Mouse (Mus musculus) midbrain, embryonic 13.5 days (tissue): ENCODE results near the gene Eftud2. TPM values are rescaled to one million over a fixed set of nuclear protein-coding genes. Genes with fewer than 3 reads are reported as not detected.

Source experiments
- ATAC-seq: fragments of 200-750 bp; cut with Nextera tagmentation; 2 replicates; pipeline ENCODE4 v1.8.0; 2017; ENCODE audit warnings: mild to moderate bottlenecking, moderate TSS enrichment, moderate library complexity
- H3K27ac ChIP-seq: fragments of 300-500 bp; sonication (generic); 2 replicates; pipeline ENCODE4 v1.5.1; 2015; ENCODE audit warnings: inconsistent platforms, mild to moderate bottlenecking, moderate library complexity
- H3K27me3 ChIP-seq: fragments of 300-500 bp; sonication (generic); 2 replicates; pipeline ENCODE4 v1.6.1; 2015; ENCODE audit warnings: mild to moderate bottlenecking, inconsistent platforms
- H3K36me3 ChIP-seq: fragments of 300-500 bp; sonication (generic); 2 replicates; pipeline ENCODE4 v1.6.1; 2015; ENCODE audit warnings: mild to moderate bottlenecking, inconsistent platforms
- H3K4me1 ChIP-seq: fragments of 300-500 bp; sonication (generic); replicated peaks from 2 replicates; pipeline ENCODE4 v1.6.1; 2015; ENCODE audit warnings: inconsistent platforms
- H3K4me2 ChIP-seq: fragments of 300-500 bp; sonication (generic); replicated peaks from 2 replicates; pipeline ENCODE4 v1.6.1; 2015; ENCODE audit warnings: moderate library complexity, mild to moderate bottlenecking, inconsistent platforms
- H3K4me3 ChIP-seq: fragments of 300-500 bp; sonication (generic); replicated peaks from 2 replicates; pipeline ENCODE4 v1.5.1; 2015; ENCODE audit warnings: mild to moderate bottlenecking, inconsistent platforms
- H3K9ac ChIP-seq: fragments of 300-500 bp; sonication (generic); replicated peaks from 2 replicates; pipeline ENCODE4 v1.6.1; 2015; ENCODE audit warnings: mild to moderate bottlenecking, inconsistent platforms
- H3K9me3 ChIP-seq: fragments of 300-500 bp; sonication (generic); 2 replicates; pipeline ENCODE4 v1.6.1; 2016; ENCODE audit warnings: mild to moderate bottlenecking, inconsistent platforms
- WGBS: fragments of 180-500 bp; shearing (Covaris S2); methylation state at CpG from one replicate; pipeline ENCODE4 v1.1.7; 2015; 5-methylcytosine and 5-hydroxymethylcytosine counted together
- polyA plus RNA-seq: library from polyadenylated mRNA; unstranded; fragments of >200 nt; fragmentation: Nextera tagmentation; extraction: Ambion mirVana; gene quantifications from 2 replicates; pipeline ENCODE4 v1.2.1, GENCODE M21; 2015

The Eftud2 gene
- polyA plus RNA-seq, 1 experiment from 2014 or later = 176 TPM

- Histone ChIP-seq H3K36me3 (no peaks in the 10 kb centered on the region), H3K27ac (no peak overlapping the region), H3K9ac (no peak overlapping the region), H3K4me3 (no peak overlapping the region), H3K9me3 (no peaks in the 10 kb centered on the region), H3K4me1 (peaks cover 23% of the 10 kb centered on the region), H3K4me2 (no peak overlapping the region), H3K27me3 (no peaks in the 10 kb centered on the region)
- WGBS = 65% methylated on average over 4 of the region's 4 CpGs
- ATAC-seq = no peak
Observed at GRCm38 (mm10) chr11:102810721-102811485, 69.9 kb downstream of the Eftud2 start.

- WGBS = 79% methylated on average over 5 of the region's 5 CpGs
- no peak for ATAC-seq
- Histone ChIP-seq H3K9me3 (0 out of 2 replicates have a peak, but pooled peaks cover 4% of the 10 kb centered on the region), H3K36me3 (peaks cover 14% of the 10 kb centered on the region), H3K4me3 (no peak overlapping the region), H3K9ac (no peak overlapping the region), H3K27ac (no peak overlapping the region), H3K4me2 (no peak overlapping the region), H3K4me1 (peaks cover 4% of the 10 kb centered on the region; the same call in 1 of the 2 replicates), H3K27me3 (no peaks in the 10 kb centered on the region)
Observed at GRCm38 (mm10) chr11:102808246-102808645, 72.5 kb downstream of the Eftud2 start.

DNA sequence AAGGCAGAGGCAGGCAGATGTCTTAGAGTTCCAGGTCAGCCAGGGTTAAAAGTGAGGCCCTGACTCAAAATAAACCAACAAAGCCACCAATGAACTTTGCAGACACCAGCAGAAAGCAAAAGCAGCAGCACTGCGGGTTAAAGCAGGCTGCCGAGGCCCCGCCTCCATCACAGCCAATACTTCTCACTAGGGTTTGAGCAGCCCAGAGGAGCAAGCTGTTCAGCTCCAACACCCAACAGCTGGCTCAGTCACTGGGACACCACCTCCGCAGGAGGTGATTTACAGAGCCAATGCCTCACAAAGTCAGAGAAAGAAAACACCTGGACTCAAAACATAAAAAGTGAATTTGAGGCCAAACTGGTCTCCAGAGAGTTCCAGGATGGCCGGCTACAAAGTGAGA, 77.3 kb downstream of the Eftud2 start:
- no peak overlapping the region for H3K9ac ChIP-seq
- no peaks in the 10 kb centered on the region for H3K4me1 ChIP-seq
- ATAC-seq = no peak
- H3K9me3 ChIP-seq = 0 out of 2 replicates have a peak, but pooled peaks cover 4% of the 10 kb centered on the region
- no peaks in the 10 kb centered on the region for H3K27me3 ChIP-seq
- no peak overlapping the region for H3K4me2 ChIP-seq
- 88% methylated on average over 5 of the region's 5 CpGs for WGBS
- no peak overlapping the region for H3K27ac ChIP-seq
- H3K36me3 ChIP-seq = peaks cover 54% of the 10 kb centered on the region
- H3K4me3 ChIP-seq = no peak overlapping the region

- ATAC-seq = no peak
- Histone ChIP-seq H3K9me3 (no peaks in the 10 kb centered on the region), H3K4me1 (0 out of 2 replicates have a peak, but pooled peaks cover 3% of the 10 kb centered on the region), H3K4me2 (no peak overlapping the region), H3K4me3 (no peak overlapping the region), H3K27me3 (no peaks in the 10 kb centered on the region), H3K36me3 (peaks cover 21% of the 10 kb centered on the region), H3K9ac (no peak overlapping the region), H3K27ac (no peak overlapping the region)
- 47% methylated on average over 8 of the region's 8 CpGs for WGBS
Observed at GRCm38 (mm10) chr11:102794157-102794556, 86.6 kb downstream of the Eftud2 start.

DNA sequence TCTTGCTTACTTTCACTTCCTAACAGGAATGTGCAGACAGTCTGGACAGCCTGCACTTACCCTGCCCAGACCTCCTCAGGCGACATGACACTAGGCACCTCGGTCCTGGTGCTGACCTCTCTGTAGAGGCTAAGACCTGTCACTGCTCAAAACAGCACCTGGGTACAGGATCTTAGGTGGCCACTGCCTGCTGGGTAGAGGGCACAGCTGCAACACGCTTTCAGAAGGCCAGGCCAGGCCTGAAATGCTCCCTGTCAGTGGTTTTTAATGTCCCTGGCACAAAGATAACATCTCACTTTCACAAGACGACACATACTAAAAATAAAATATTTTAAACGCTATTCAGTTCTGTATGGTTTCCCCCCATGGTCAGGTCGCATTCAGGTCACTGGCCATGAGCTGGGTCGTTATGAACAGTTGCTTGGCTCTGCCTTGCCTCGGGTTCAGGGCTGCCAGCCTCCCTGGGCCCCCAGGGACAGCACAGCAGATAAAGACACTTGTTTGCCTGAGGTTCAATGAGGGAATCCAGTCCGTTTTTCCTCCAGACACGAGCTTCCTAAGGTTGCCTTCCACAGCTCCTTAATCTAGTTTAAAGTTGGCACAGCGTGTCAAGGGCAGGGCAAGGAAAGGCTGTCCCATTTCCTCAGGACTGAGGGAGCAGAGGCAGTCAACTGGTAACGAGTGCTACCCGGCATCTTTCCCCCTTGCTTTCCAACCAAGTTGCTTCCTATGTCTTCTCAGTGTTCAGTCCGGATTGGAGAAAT, 88.9 kb downstream of the Eftud2 start:
- H3K4me3 ChIP-seq = no peak overlapping the region
- no peak overlapping the region for H3K27ac ChIP-seq
- 0 out of 2 replicates have a peak, but pooled peaks cover 3% of the 10 kb centered on the region for H3K4me1 ChIP-seq
- no peak overlapping the region for H3K4me2 ChIP-seq
- H3K9ac ChIP-seq = no peak overlapping the region
- ATAC-seq = no peak
- H3K27me3 ChIP-seq = no peaks in the 10 kb centered on the region
- WGBS = 70% methylated on average over 14 of the region's 14 CpGs
- no peaks in the 10 kb centered on the region for H3K9me3 ChIP-seq
- 0 out of 2 replicates have a peak, but pooled peaks cover 4% of the 10 kb centered on the region for H3K36me3 ChIP-seq

Other genes starting within 250 kb of the Eftud2 start
- 0.04 and 0.05 TPM in 2 replicates for gene Meioc, start 217.3 kb downstream of the Eftud2 start, polyA plus RNA-seq
- 41.6 and 49.1 TPM in 2 replicates for gene Ccdc43, start 183.2 kb downstream of the Eftud2 start, polyA plus RNA-seq
- 31.8 and 32.8 TPM in 2 replicates for gene Adam11, start 119.5 kb downstream of the Eftud2 start, polyA plus RNA-seq
- gene Gjc1, start 61.3 kb downstream of the Eftud2 start, polyA plus RNA-seq = 49.6 and 53.3 TPM in 2 replicates
- gene Higd1b, start 45.1 kb downstream of the Eftud2 start, polyA plus RNA-seq = 2.8 and 3.0 TPM in 2 replicates
- 1.8 and 2.3 TPM in 2 replicates for gene Ccdc103, start 219 bp upstream of the Eftud2 start, polyA plus RNA-seq
- gene Fam187a, start 4.2 kb upstream of the Eftud2 start, polyA plus RNA-seq = not detected in 2 replicates
- gene Gfap, start 19.9 kb upstream of the Eftud2 start, polyA plus RNA-seq = not detected in 2 replicates
- gene Kif18b, start 44.1 kb upstream of the Eftud2 start, polyA plus RNA-seq = 4.3 and 4.9 TPM in 2 replicates
- gene C1ql1, start 65.7 kb upstream of the Eftud2 start, polyA plus RNA-seq = 5.7 and 8.2 TPM in 2 replicates
- 45.2 and 49.9 TPM in 2 replicates for gene Nmt1, start 147.2 kb upstream of the Eftud2 start, polyA plus RNA-seq
- 177 and 178 TPM in 2 replicates for gene Dcakd, start 147.3 kb upstream of the Eftud2 start, polyA plus RNA-seq
- 0.99 and 1.1 TPM in 2 replicates for gene Plcd3, start 220.7 kb upstream of the Eftud2 start, polyA plus RNA-seq
- 6.5 and 7.8 TPM in 2 replicates for gene Acbd4, start 220.7 kb upstream of the Eftud2 start, polyA plus RNA-seq
- gene Hexim1, start 235.2 kb upstream of the Eftud2 start, polyA plus RNA-seq = 3.5 and 3.9 TPM in 2 replicates